Mouse (Mus musculus): ENCODE measurements around the gene Aqp2. TPM values are rescaled to one million over a fixed set of nuclear protein-coding genes. Genes with fewer than 3 reads are reported as not detected.

Aqp2 gene
- polyA plus RNA-seq, 1 experiment from 2014 or later, result not detected

GRCm38 (mm10) chr15:99592877-99593276 lies 14.0 kb downstream of the Aqp2 start:
- Histone ChIP-seq H3K9ac (no peak overlapping the region), H3K27ac (no peak overlapping the region), H3K4me3 (no peak overlapping the region), H3K36me3 (no peaks in the 10 kb centered on the region), H3K27me3 (peaks cover 88% of the 10 kb centered on the region), H3K4me1 (peaks cover 18% of the 10 kb centered on the region), H3K4me2 (no peak overlapping the region), H3K9me3 (no peaks in the 10 kb centered on the region)
- 83% methylated on average over 5 of the region's 5 CpGs for WGBS
- no peak for ATAC-seq (ENCODE audit: insufficient number of reproducible peaks, low FRiP score, low TSS enrichment, low read depth)

- Histone ChIP-seq H3K9me3 (no peaks in the 10 kb centered on the region), H3K36me3 (no peaks in the 10 kb centered on the region), H3K4me2 (no peak overlapping the region), H3K4me1 (peaks cover 18% of the 10 kb centered on the region), H3K27me3 (peaks cover 80% of the 10 kb centered on the region), H3K4me3 (no peak overlapping the region), H3K9ac (no peak overlapping the region), H3K27ac (no peak overlapping the region)
- ATAC-seq (ENCODE audit: insufficient number of reproducible peaks, low FRiP score, low TSS enrichment, low read depth), result no peak
- 81% methylated on average over 10 of the region's 10 CpGs for WGBS
These were observed 16.1 kb downstream of the Aqp2 start for GRCm38 (mm10) chr15:99594951-99595350.

- Histone ChIP-seq H3K4me2 (no peak overlapping the region), H3K27ac (no peak overlapping the region), H3K9ac (no peak overlapping the region), H3K9me3 (no peaks in the 10 kb centered on the region), H3K36me3 (no peaks in the 10 kb centered on the region), H3K27me3 (peaks cover 79% of the 10 kb centered on the region), H3K4me3 (no peak overlapping the region), H3K4me1 (peaks cover 7% of the 10 kb centered on the region)
- ATAC-seq (ENCODE audit: insufficient number of reproducible peaks, low FRiP score, low TSS enrichment, low read depth), result peak; percentile 50; the same call in 1 of the 2 replicates
- under 1% methylated on average over 7 of the region's 7 CpGs for WGBS
These were observed 17.3 kb downstream of the Aqp2 start for GRCm38 (mm10) chr15:99596056-99596687.

GRCm38 (mm10) chr15:99596841-99597240 lies 18.0 kb downstream of the Aqp2 start:
- Histone ChIP-seq H3K27me3 (peaks cover 76% of the 10 kb centered on the region), H3K36me3 (no peaks in the 10 kb centered on the region), H3K4me3 (no peak overlapping the region), H3K4me2 (no peak overlapping the region), H3K27ac (no peak overlapping the region), H3K9me3 (no peaks in the 10 kb centered on the region), H3K9ac (no peak overlapping the region), H3K4me1 (peaks cover 11% of the 10 kb centered on the region)
- 62% methylated on average over 7 of the region's 7 CpGs for WGBS
- no peak for ATAC-seq (ENCODE audit: insufficient number of reproducible peaks, low FRiP score, low TSS enrichment, low read depth)

- no peaks in the 10 kb centered on the region for H3K36me3 ChIP-seq
- no peak overlapping the region for H3K4me3 ChIP-seq
- H3K27me3 ChIP-seq, result peaks cover 72% of the 10 kb centered on the region
- H3K9me3 ChIP-seq, result no peaks in the 10 kb centered on the region
- no peak overlapping the region for H3K9ac ChIP-seq
- no peak for ATAC-seq (ENCODE audit: insufficient number of reproducible peaks, low FRiP score, low TSS enrichment, low read depth)
- H3K4me1 ChIP-seq, result peaks cover 11% of the 10 kb centered on the region
- no peak overlapping the region for H3K27ac ChIP-seq
- no peak overlapping the region for H3K4me2 ChIP-seq
- WGBS, result 38% methylated on average over 8 of the region's 8 CpGs
These were observed 18.7 kb downstream of the Aqp2 start for GRCm38 (mm10) chr15:99597596-99597995.

- Histone ChIP-seq H3K4me1 (peaks cover 14% of the 10 kb centered on the region), H3K4me3 (no peak overlapping the region), H3K4me2 (no peak overlapping the region), H3K9me3 (no peaks in the 10 kb centered on the region), H3K9ac (no peak overlapping the region), H3K27ac (no peak overlapping the region), H3K27me3 (peaks cover 56% of the 10 kb centered on the region), H3K36me3 (no peaks in the 10 kb centered on the region)
- 58% methylated on average over 17 of the region's 17 CpGs for WGBS
- ATAC-seq (ENCODE audit: insufficient number of reproducible peaks, low FRiP score, low TSS enrichment, low read depth), result no peak
These were observed 20.6 kb downstream of the Aqp2 start for GRCm38 (mm10) chr15:99599245-99600070.

- H3K4me2 ChIP-seq, result no peak within 1 kb of the TSS
- peaks cover 9% of the 10 kb centered on the region for H3K4me1 ChIP-seq
- ATAC-seq (ENCODE audit: insufficient number of reproducible peaks, low FRiP score, low TSS enrichment, low read depth), result no peak
These were observed 22.3 kb downstream of the Aqp2 start, which contains the start of gene Aqp6 for GRCm38 (mm10) chr15:99600986-99601822. Gene Aqp6, plus strand, starts transcription at chr15:99601400.

GRCm38 (mm10) chr15:99601823-99602120 lies 22.9 kb downstream of the Aqp2 start:
- H3K27me3 ChIP-seq, result peaks cover 42% of the 10 kb centered on the region
- WGBS, result 54% methylated on average over 4 of the region's 5 CpGs

More at GRCm38 (mm10) chr15:99600986-99601822, 22.3 kb downstream of the Aqp2 start, which contains the start of gene Aqp6:
- Histone ChIP-seq H3K9ac (no peak within 1 kb of the TSS), H3K27me3 (peaks cover 42% of the 10 kb centered on the region), H3K4me3 (no peak within 1 kb of the TSS), H3K27ac (no peak within 1 kb of the TSS), H3K36me3 (no peaks in the 10 kb centered on the region), H3K9me3 (no peaks in the 10 kb centered on the region)
- 63% methylated on average over 22 of the region's 22 CpGs for WGBS

GRCm38 (mm10) chr15:99602206-99602820 lies 23.5 kb downstream of the Aqp2 start:
- no peaks in the 10 kb centered on the region for H3K36me3 ChIP-seq
- no peak overlapping the region for H3K4me3 ChIP-seq
- 67% methylated on average over 17 of the region's 17 CpGs for WGBS
- no peak overlapping the region for H3K27ac ChIP-seq
- peaks cover 9% of the 10 kb centered on the region for H3K4me1 ChIP-seq
- ATAC-seq (ENCODE audit: insufficient number of reproducible peaks, low FRiP score, low TSS enrichment, low read depth), result no peak
- no peak overlapping the region for H3K9ac ChIP-seq
- H3K4me2 ChIP-seq, result no peak overlapping the region
- no peaks in the 10 kb centered on the region for H3K9me3 ChIP-seq
- H3K27me3 ChIP-seq, result peaks cover 39% of the 10 kb centered on the region

More at GRCm38 (mm10) chr15:99601823-99602120, 22.9 kb downstream of the Aqp2 start:
- Histone ChIP-seq H3K36me3 (no peaks in the 10 kb centered on the region), H3K9me3 (no peaks in the 10 kb centered on the region), H3K4me3 (no peak overlapping the region), H3K4me2 (no peak overlapping the region), H3K27ac (no peak overlapping the region), H3K4me1 (peaks cover 8% of the 10 kb centered on the region; the same call in 1 of the 2 replicates), H3K9ac (no peak overlapping the region)
- no peak for ATAC-seq (ENCODE audit: insufficient number of reproducible peaks, low FRiP score, low TSS enrichment, low read depth)

GRCm38 (mm10) chr15:99603216-99603615 lies 24.4 kb downstream of the Aqp2 start:
- no peak for ATAC-seq (ENCODE audit: insufficient number of reproducible peaks, low FRiP score, low TSS enrichment, low read depth)
- no peak overlapping the region for H3K9ac ChIP-seq
- H3K9me3 ChIP-seq, result no peaks in the 10 kb centered on the region
- no peak overlapping the region for H3K4me3 ChIP-seq
- H3K4me2 ChIP-seq, result no peak overlapping the region
- 73% methylated on average over 7 of the region's 7 CpGs for WGBS
- H3K27me3 ChIP-seq, result peaks cover 32% of the 10 kb centered on the region
- H3K4me1 ChIP-seq, result peaks cover 16% of the 10 kb centered on the region
- H3K36me3 ChIP-seq, result no peaks in the 10 kb centered on the region
- H3K27ac ChIP-seq, result no peak overlapping the region

- H3K27me3 ChIP-seq, result peaks cover 16% of the 10 kb centered on the region; the same call in 1 of the 2 replicates
- WGBS, result 76% methylated on average over 3 of the region's 3 CpGs
- ATAC-seq (ENCODE audit: insufficient number of reproducible peaks, low FRiP score, low TSS enrichment, low read depth), result no peak
- no peaks in the 10 kb centered on the region for H3K36me3 ChIP-seq
- H3K4me3 ChIP-seq, result no peak overlapping the region
- H3K27ac ChIP-seq, result no peak overlapping the region
- H3K4me2 ChIP-seq, result no peak overlapping the region
- no peak overlapping the region for H3K9ac ChIP-seq
- H3K4me1 ChIP-seq, result peaks cover 16% of the 10 kb centered on the region
- no peaks in the 10 kb centered on the region for H3K9me3 ChIP-seq
These were observed 26.7 kb downstream of the Aqp2 start for GRCm38 (mm10) chr15:99605595-99605994.
